Mouse (Mus musculus): ENCODE measurements around the gene Ccdc36.

Ccdc36 gene

GRCm38 (mm10) chr9:108428384-108428783 lies at the start of gene Ccdc36:
Gene Ccdc36 (minus strand): TSS chr9:108428484.

GRCm38 (mm10) chr9:108474528-108474927 lies 46.2 kb upstream of the Ccdc36 start:
- WGBS: 54% methylated on average over 1 of the region's 1 CpGs

GRCm38 (mm10) chr9:108469845-108470244 lies 41.6 kb upstream of the Ccdc36 start:
- WGBS: 89% methylated on average over 4 of the region's 4 CpGs

- 85% methylated on average over 5 of the region's 5 CpGs for WGBS
These were observed 41.1 kb upstream of the Ccdc36 start for GRCm38 (mm10) chr9:108469430-108469829.

GRCm38 (mm10) chr9:108466219-108466618 lies 37.9 kb upstream of the Ccdc36 start:
- WGBS: 95% methylated on average over 2 of the region's 2 CpGs

GRCm38 (mm10) chr9:108463713-108464112 lies 35.4 kb upstream of the Ccdc36 start:
- 96% methylated on average over 9 of the region's 9 CpGs for WGBS

GRCm38 (mm10) chr9:108462192-108462591 lies 33.9 kb upstream of the Ccdc36 start:
- 69% methylated on average over 10 of the region's 10 CpGs for WGBS

GRCm38 (mm10) chr9:108461675-108462074 lies 33.4 kb upstream of the Ccdc36 start:
- WGBS: 82% methylated on average over 5 of the region's 5 CpGs

GRCm38 (mm10) chr9:108461181-108461631 lies 32.9 kb upstream of the Ccdc36 start, which contains the start of gene Klhdc8b:
Gene Klhdc8b (minus strand): TSS chr9:108461581.
- 21% methylated on average over 11 of the region's 11 CpGs for WGBS

GRCm38 (mm10) chr9:108460319-108461178 lies 32.3 kb upstream of the Ccdc36 start, which contains the start of gene Ccdc71:
Gene Ccdc71 (plus strand): TSS chr9:108460527.
- under 1% methylated on average over 52 of the region's 52 CpGs for WGBS

- 80% methylated on average over 1 of the region's 1 CpGs for WGBS
These were observed 31.6 kb upstream of the Ccdc36 start for GRCm38 (mm10) chr9:108459939-108460318.

- 90% methylated on average over 10 of the region's 10 CpGs for WGBS
These were observed 28.7 kb upstream of the Ccdc36 start for GRCm38 (mm10) chr9:108456953-108457352.

- 82% methylated on average over 12 of the region's 12 CpGs for WGBS
These were observed 27.7 kb upstream of the Ccdc36 start for GRCm38 (mm10) chr9:108455747-108456571.

GRCm38 (mm10) chr9:108454429-108454828 lies 26.1 kb upstream of the Ccdc36 start:
- WGBS: 81% methylated on average over 6 of the region's 6 CpGs

GRCm38 (mm10) chr9:108453458-108453857 lies 25.2 kb upstream of the Ccdc36 start:
- 29% methylated on average over 4 of the region's 4 CpGs for WGBS

GRCm38 (mm10) chr9:108452911-108453310 lies 24.6 kb upstream of the Ccdc36 start:
- WGBS: 25% methylated on average over 6 of the region's 6 CpGs

- under 1% methylated on average over 40 of the region's 40 CpGs for WGBS
These were observed 24.1 kb upstream of the Ccdc36 start for GRCm38 (mm10) chr9:108452291-108452906.

GRCm38 (mm10) chr9:108451519-108452160 lies 23.4 kb upstream of the Ccdc36 start:
- 51% methylated on average over 6 of the region's 6 CpGs for WGBS

- 86% methylated on average over 6 of the region's 6 CpGs for WGBS
These were observed 22.8 kb upstream of the Ccdc36 start for GRCm38 (mm10) chr9:108451170-108451493.

- WGBS: 50% methylated on average over 21 of the region's 21 CpGs
These were observed 22.2 kb upstream of the Ccdc36 start for GRCm38 (mm10) chr9:108450292-108451169.

GRCm38 (mm10) chr9:108449860-108450259 lies 21.6 kb upstream of the Ccdc36 start:
- WGBS: 30% methylated on average over 4 of the region's 4 CpGs

Data from cerebral cortex, adult 2 months (tissue).